ENCODE assay signal across 12 mouse cellular contexts in the genomic region with DNA sequence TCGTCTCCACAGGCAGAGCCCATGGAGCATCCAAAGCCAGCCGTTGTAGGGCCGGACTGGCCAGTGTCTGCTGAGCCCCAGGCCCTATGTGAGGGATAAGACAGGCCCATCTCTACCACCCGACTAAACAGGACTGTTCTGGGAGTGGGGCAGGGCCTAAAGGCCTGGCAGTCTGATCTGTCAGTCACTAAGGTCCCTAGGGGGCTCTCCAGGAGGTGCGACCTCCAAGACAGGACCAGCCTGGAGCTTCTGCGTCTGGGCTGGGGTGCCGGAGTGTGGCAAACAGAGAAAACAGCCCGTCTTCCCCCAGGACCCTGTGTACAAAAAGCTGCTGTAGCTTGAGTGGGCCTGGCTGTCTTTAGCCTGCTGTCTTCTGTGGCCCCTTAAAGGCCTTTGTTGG. TPM values are rescaled to one million over a fixed set of nuclear protein-coding genes. Genes with fewer than 3 reads are reported as not detected.
DNase-seq lines count a peak whose midpoint lies in the region; TF ChIP-seq lines count a peak whose summit lies in the region.
"Had no signal": no experiment of that assay in that cellular context is flagged by ENCODE, and none has a peak within 500 bp of the region (broad histone marks: within the 10 kb centered on the region; RNA-seq: fewer than 3 reads in every experiment).

No protein-coding gene starts in this region.

- H3K4me1 ChIP-seq in olfactory bulb, adult 2 months (ENCODE audit: control insufficient read depth, insufficient read depth, low read length) = peaks cover 72% of the 10 kb centered on the region

- WGBS in olfactory bulb, adult 2 months = 73% methylated on average over 8 of the region's 8 CpGs

- no peak for TF ChIP-seq CTCF in olfactory bulb, adult 2 months (IDR thresholded peaks at IDR 0.05; ENCODE audit: insufficient read depth, low read depth, low read length)

- H3K27ac ChIP-seq in olfactory bulb, adult 2 months (ENCODE audit: insufficient read depth, low read depth, low read length) = no peak overlapping the region
- H3K27ac ChIP-seq: stomach, embryonic 15.5 days had no signal

- no peak for TF ChIP-seq POLR2A in olfactory bulb, adult 2 months (IDR thresholded peaks at IDR 0.05; ENCODE audit: insufficient read depth, low read depth, low read length)

- peak; percentile 17 to 32 for DNase-seq in adrenal gland, adult (ENCODE audit: inconsistent age in 2 of 2, low spot score in 1 of 2)
- DNase-seq in adrenal gland, postnatal 10 days = no peak
- DNase-seq in heart, postnatal 4 days = peak; percentile 16
- DNase-seq in heart, postnatal 14 days = no peak
- DNase-seq in urinary bladder, postnatal 4 days (ENCODE audit: low spot score in 2 of 2) = peak; percentile 18 to 53
- no peak for DNase-seq in urinary bladder, postnatal 14 days (ENCODE audit: low spot score)
- no peak for DNase-seq in left cerebral cortex, adult 8-10 months (ENCODE audit: low spot score in 2 of 2)
- DNase-seq: kidney, adult 11 months; lung, postnatal 36 days had no signal

- 0 out of 2 replicates have a peak overlapping the region, but pooled peaks have one; percentile 95 for H3K4me3 ChIP-seq in olfactory bulb, adult 2 months (ENCODE audit: insufficient read depth, low read depth, low read length)

- intact Hi-C loops in heart, postnatal 14 days (cut with DNase I) = loop anchor here (5.0 kb wide), 1 partner anchor 71 kb away; no protein-coding TSS in a partner anchor

RNA-seq across cellular contexts. Expression of gene Zfp651, which starts 2.7 kb away (rescaled TPM):
- 10 to 100 TPM; 41.2 to 50.8 TPM for total RNA-seq in adrenal gland, postnatal 10 days (2021)
- total RNA-seq in heart, postnatal 4 days (2021) = 10 to 100 TPM; 75.6 to 81.6 TPM
- 10 to 100 TPM; 89.4 to 91.9 TPM for total RNA-seq in heart, postnatal 14 days (2021)
- not detected in 2 replicates for polyA plus RNA-seq in olfactory bulb, adult 2 months (2012; ENCODE audit: insufficient read depth, insufficient read length, low replicate concordance, missing spikeins)
- total RNA-seq in left cerebral cortex, adult 8-10 months (2022) = 100 to 1,000 TPM in 3 of 4 experiments, 10 to 100 TPM in 1; 96.9 to 107 (median 105) TPM

RNA-seq across cellular contexts. Expression of gene Klhl40, which starts 15.6 kb away (rescaled TPM):
- 1 to 10 TPM; 1.9 to 7.6 TPM for total RNA-seq in adrenal gland, postnatal 10 days (2021)
- total RNA-seq in heart, postnatal 4 days (2021) = 10 to 100 TPM; 14.1 to 15.4 TPM
- total RNA-seq in heart, postnatal 14 days (2021) = 1 to 10 TPM; 6.7 to 6.8 TPM
- not detected in 2 replicates for polyA plus RNA-seq in olfactory bulb, adult 2 months (2012; ENCODE audit: insufficient read depth, insufficient read length, low replicate concordance, missing spikeins)
- total RNA-seq in left cerebral cortex, adult 8-10 months (2022) = 10 to 100 TPM in 1 of 4 experiments, 1 to 10 TPM in 3; 7.6 to 10.9 (median 8.8) TPM
- polyA plus RNA-seq: liver, adult 2 months had no signal

RNA-seq across cellular contexts. Expression of gene Hhatl, which starts 30.5 kb away (rescaled TPM):
- 10 to 100 TPM in 1 of 2 experiments, 1 to 10 TPM in 1; 4.3 to 17.4 TPM for total RNA-seq in adrenal gland, postnatal 10 days (2021)
- 10 to 100 TPM; 72.5 to 84.4 TPM for total RNA-seq in heart, postnatal 4 days (2021)
- 100 to 1,000 TPM; 118 to 123 TPM for total RNA-seq in heart, postnatal 14 days (2021)
- not detected in 2 replicates for polyA plus RNA-seq in olfactory bulb, adult 2 months (2012; ENCODE audit: insufficient read depth, insufficient read length, low replicate concordance, missing spikeins)
- total RNA-seq in left cerebral cortex, adult 8-10 months (2022) = 10 to 100 TPM; 18.6 to 24.6 (median 23.2) TPM
- total RNA-seq: liver, adult 2 months had no signal
- polyA plus RNA-seq: liver, adult 2 months had no signal

RNA-seq across cellular contexts. Expression of gene Nktr, which starts 42.8 kb away (rescaled TPM):
- total RNA-seq in adrenal gland, postnatal 10 days (2021) = 10 to 100 TPM; 55.1 to 98.4 TPM
- 10 to 100 TPM; 67.6 to 73.5 TPM for total RNA-seq in heart, postnatal 4 days (2021)
- 10 to 100 TPM; 44.8 to 46.5 TPM for total RNA-seq in heart, postnatal 14 days (2021)
- 164 and 673 TPM in 2 replicates for polyA plus RNA-seq in olfactory bulb, adult 2 months (2012; ENCODE audit: insufficient read depth, insufficient read length, low replicate concordance, missing spikeins)
- total RNA-seq in left cerebral cortex, adult 8-10 months (2022) = 100 to 1,000 TPM in 1 of 4 experiments, 10 to 100 TPM in 3; 89.5 to 103 (median 92.6) TPM

RNA-seq across cellular contexts. Expression of gene Ss18l2, which starts 51.7 kb away (rescaled TPM):
- total RNA-seq in adrenal gland, postnatal 10 days (2021) = 10 to 100 TPM; 51.5 to 60.9 TPM
- 100 to 1,000 TPM; 115 to 127 TPM for total RNA-seq in heart, postnatal 4 days (2021)
- 100 to 1,000 TPM; 128 to 131 TPM for total RNA-seq in heart, postnatal 14 days (2021)
- not detected in 2 replicates for polyA plus RNA-seq in olfactory bulb, adult 2 months (2012; ENCODE audit: insufficient read depth, insufficient read length, low replicate concordance, missing spikeins)
- 10 to 100 TPM; 77.1 to 81.7 (median 78.5) TPM for total RNA-seq in left cerebral cortex, adult 8-10 months (2022)

Comparison
In these comparisons a context has a peak if more than half of its experiments do, and no peak if none do; other contexts are left out.
1. DNase-seq: peak in adrenal gland, adult (2 of 2), heart, postnatal 4 days (single experiment) and urinary bladder, postnatal 4 days (2 of 2); none in adrenal gland, postnatal 10 days (single experiment), heart, postnatal 14 days (0 of 2), urinary bladder, postnatal 14 days (single experiment) and left cerebral cortex, adult 8-10 months (0 of 2).